Mouse (Mus musculus) limb, embryonic 13.5 days (tissue): ENCODE results near the gene Dlk1. TPM values are rescaled to one million over a fixed set of nuclear protein-coding genes. Genes with fewer than 3 reads are reported as not detected.
A peak's percentile ranks its signal among the peaks of the same experiment; 100 is the strongest.

ENCODE experiments used
- ATAC-seq: fragments of 200-750 bp; cut with Nextera tagmentation; 2 replicates; pipeline ENCODE4 v1.8.0; 2017; ENCODE audit warnings: low read depth, moderate number of reproducible peaks, moderate TSS enrichment; ENCODE audit not compliant: low FRiP score
- H3K27ac ChIP-seq: fragments of 300-500 bp; sonication (generic); 2 replicates; pipeline ENCODE4 v1.5.1; 2015; ENCODE audit warnings: inconsistent platforms, mild to moderate bottlenecking, moderate library complexity
- H3K27me3 ChIP-seq: fragments of 300-500 bp; sonication (generic); 2 replicates; pipeline ENCODE4 v1.6.1; 2015; ENCODE audit warnings: mild to moderate bottlenecking, inconsistent platforms
- H3K36me3 ChIP-seq: fragments of 300-500 bp; sonication (generic); 2 replicates; pipeline ENCODE4 v1.6.1; 2015; ENCODE audit warnings: inconsistent platforms, mild to moderate bottlenecking, moderate library complexity
- H3K4me1 ChIP-seq: fragments of 300-500 bp; sonication (generic); 2 replicates; pipeline ENCODE4 v1.6.1; 2015; ENCODE audit warnings: inconsistent platforms
- H3K4me2 ChIP-seq: fragments of 300-500 bp; sonication (generic); replicated peaks from 2 replicates; pipeline ENCODE4 v1.6.1; 2015; ENCODE audit warnings: inconsistent platforms, mild to moderate bottlenecking, moderate library complexity
- H3K4me3 ChIP-seq: fragments of 300-500 bp; sonication (generic); 2 replicates; pipeline ENCODE4 v1.5.1; 2015; ENCODE audit warnings: moderate library complexity, mild to moderate bottlenecking, inconsistent platforms
- H3K9ac ChIP-seq: fragments of 300-500 bp; sonication (generic); 2 replicates; pipeline ENCODE4 v1.6.1; 2015; ENCODE audit warnings: mild to moderate bottlenecking, inconsistent platforms
- H3K9me3 ChIP-seq: fragments of 300-500 bp; sonication (generic); 2 replicates; pipeline ENCODE4 v1.6.1; 2016; ENCODE audit warnings: inconsistent platforms
- WGBS: fragments of 180-500 bp; shearing (Covaris S2); methylation state at CpG from one replicate; pipeline ENCODE4 v1.1.7; 2015; 5-methylcytosine and 5-hydroxymethylcytosine counted together
- polyA plus RNA-seq: library from polyadenylated mRNA; unstranded; fragments of >200 nt; fragmentation: Nextera tagmentation; extraction: Ambion mirVana; gene quantifications from 2 replicates; pipeline ENCODE4 v1.2.1, GENCODE M21; 2015

Dlk1 gene
- 367 and 395 TPM in 2 replicates for polyA plus RNA-seq

- Histone ChIP-seq H3K9me3 (no peaks in the 10 kb centered on the region), H3K27ac (peak within 1 kb of the TSS; percentile 39; the same call in 1 of the 2 replicates), H3K4me2 (peak within 1 kb of the TSS; percentile 83), H3K4me3 (peak within 1 kb of the TSS; percentile 55), H3K36me3 (no peaks in the 10 kb centered on the region), H3K9ac (peak within 1 kb of the TSS; percentile 76), H3K27me3 (peaks cover 69% of the 10 kb centered on the region), H3K4me1 (peaks cover 59% of the 10 kb centered on the region)
- WGBS = 5% methylated on average over 13 of the region's 13 CpGs
- no peak for ATAC-seq
Observed at GRCm38 (mm10) chr12:109452592-109452991, at the start of gene Dlk1. Gene Dlk1 (plus strand): TSS chr12:109452823.

GRCm38 (mm10) chr12:109402943-109403342 is 49.7 kb upstream of the Dlk1 start:
- Histone ChIP-seq H3K9ac (no peak overlapping the region), H3K9me3 (no peaks in the 10 kb centered on the region; the same call in 1 of the 2 replicates), H3K4me2 (no peak overlapping the region), H3K4me3 (no peak overlapping the region), H3K36me3 (no peaks in the 10 kb centered on the region), H3K27me3 (peaks cover 7% of the 10 kb centered on the region; the same call in 1 of the 2 replicates), H3K4me1 (peaks cover 65% of the 10 kb centered on the region), H3K27ac (peak overlapping the region; percentile 86)
- 49% methylated on average over 5 of the region's 5 CpGs for WGBS
- no peak for ATAC-seq

GRCm38 (mm10) chr12:109403752-109404151 is 48.9 kb upstream of the Dlk1 start:
- Histone ChIP-seq H3K4me3 (no peak overlapping the region), H3K36me3 (no peaks in the 10 kb centered on the region), H3K9ac (no peak overlapping the region), H3K9me3 (no peaks in the 10 kb centered on the region; the same call in 1 of the 2 replicates), H3K4me1 (peaks cover 69% of the 10 kb centered on the region), H3K27me3 (peaks cover 4% of the 10 kb centered on the region; the same call in 1 of the 2 replicates), H3K27ac (no peak overlapping the region), H3K4me2 (no peak overlapping the region)
- WGBS = 48% methylated on average over 9 of the region's 9 CpGs
- no peak for ATAC-seq

DNA sequence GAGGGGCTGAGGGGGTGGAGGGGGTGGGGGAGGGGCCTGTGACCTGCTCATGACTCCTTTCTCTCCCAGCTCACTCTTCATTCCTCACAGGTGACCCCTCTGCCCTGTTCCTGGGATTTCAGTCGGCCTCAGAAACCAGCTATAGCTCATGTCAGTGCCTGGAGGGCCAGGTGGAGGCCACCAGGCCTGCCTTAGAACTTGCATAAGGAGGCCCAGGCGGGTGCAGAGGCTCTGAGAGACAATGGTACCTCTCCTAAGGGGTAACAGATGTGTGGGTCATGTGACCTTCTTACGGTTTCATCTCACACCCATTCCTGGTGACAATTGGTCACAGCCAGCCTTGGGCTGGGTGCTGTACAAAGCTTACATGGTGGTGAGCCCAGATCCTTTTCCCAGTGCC is 46.6 kb upstream of the Dlk1 start:
- Histone ChIP-seq H3K27me3 (no peaks in the 10 kb centered on the region), H3K27ac (no peak overlapping the region), H3K9me3 (no peaks in the 10 kb centered on the region; the same call in 1 of the 2 replicates), H3K36me3 (no peaks in the 10 kb centered on the region), H3K4me2 (no peak overlapping the region), H3K4me3 (no peak overlapping the region), H3K4me1 (peaks cover 69% of the 10 kb centered on the region), H3K9ac (no peak overlapping the region)
- no peak for ATAC-seq
- WGBS = 26% methylated on average over 3 of the region's 3 CpGs

DNA sequence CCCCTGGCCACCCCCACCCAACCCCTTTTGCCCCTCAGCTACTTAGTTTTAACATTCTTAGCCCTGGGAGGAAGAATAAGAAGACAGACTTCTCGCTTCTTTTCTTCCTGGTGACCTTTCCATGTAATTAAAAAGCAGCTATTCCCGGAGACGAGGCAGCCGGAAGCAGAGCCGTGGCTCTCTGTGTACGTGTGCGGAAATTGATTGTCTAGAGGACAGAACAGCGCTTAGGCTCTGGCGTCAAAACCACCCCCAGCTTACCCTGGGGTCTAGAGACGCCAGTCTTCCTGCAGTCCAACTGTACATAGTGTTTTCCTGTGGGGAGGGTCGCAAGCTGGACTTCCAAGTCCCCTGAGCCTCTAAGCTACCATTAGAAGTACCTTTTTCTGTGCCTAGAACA is 41.9 kb upstream of the Dlk1 start:
- Histone ChIP-seq H3K27me3 (no peaks in the 10 kb centered on the region), H3K9me3 (no peaks in the 10 kb centered on the region), H3K36me3 (no peaks in the 10 kb centered on the region), H3K4me2 (no peak overlapping the region), H3K9ac (peak overlapping the region; percentile 48; the same call in 1 of the 2 replicates), H3K4me3 (no peak overlapping the region), H3K27ac (peak overlapping the region; percentile 92), H3K4me1 (peaks cover 74% of the 10 kb centered on the region)
- 28% methylated on average over 11 of the region's 11 CpGs for WGBS
- no peak for ATAC-seq

- H3K9me3 ChIP-seq = no peaks in the 10 kb centered on the region
- WGBS = 45% methylated on average over 9 of the region's 9 CpGs
- H3K27ac ChIP-seq = peak overlapping the region; percentile 92
- peak overlapping the region; percentile 48; the same call in 1 of the 2 replicates for H3K9ac ChIP-seq
- no peaks in the 10 kb centered on the region for H3K27me3 ChIP-seq
- no peak overlapping the region for H3K4me2 ChIP-seq
- H3K4me1 ChIP-seq = peaks cover 75% of the 10 kb centered on the region
- no peak overlapping the region for H3K4me3 ChIP-seq
- no peaks in the 10 kb centered on the region for H3K36me3 ChIP-seq
- ATAC-seq = 0 out of 2 replicates have a peak, but pooled peaks have one; percentile 21
Observed at GRCm38 (mm10) chr12:109411172-109412070, 41.2 kb upstream of the Dlk1 start.

DNA sequence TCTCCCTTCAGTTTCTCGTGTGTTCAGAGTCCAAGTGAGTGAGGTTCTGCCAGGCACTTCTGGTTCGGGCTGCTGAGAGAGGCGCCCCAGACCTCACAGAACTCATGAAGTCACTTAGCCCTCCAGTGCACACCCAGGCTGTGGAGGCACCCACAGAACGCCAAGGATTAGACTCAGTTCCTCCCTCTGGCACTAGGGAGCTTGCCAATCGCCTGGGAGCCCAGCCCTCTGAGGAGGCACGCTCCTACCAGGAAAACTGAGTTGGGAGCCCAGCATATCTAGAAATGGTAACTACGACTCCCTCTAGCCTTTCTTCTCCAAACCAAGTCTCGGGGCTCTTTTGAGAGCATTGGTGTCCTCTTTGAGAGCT is 40.6 kb upstream of the Dlk1 start:
- Histone ChIP-seq H3K9me3 (no peaks in the 10 kb centered on the region), H3K27ac (peak overlapping the region; percentile 92), H3K4me3 (no peak overlapping the region), H3K9ac (no peak overlapping the region), H3K36me3 (no peaks in the 10 kb centered on the region), H3K4me1 (peaks cover 79% of the 10 kb centered on the region), H3K4me2 (no peak overlapping the region), H3K27me3 (no peaks in the 10 kb centered on the region)
- ATAC-seq = no peak
- WGBS = 50% methylated on average over 8 of the region's 8 CpGs

GRCm38 (mm10) chr12:109412675-109413074 is 39.9 kb upstream of the Dlk1 start:
- Histone ChIP-seq H3K36me3 (no peaks in the 10 kb centered on the region), H3K4me1 (peaks cover 79% of the 10 kb centered on the region), H3K27ac (peak overlapping the region; percentile 92), H3K4me2 (peak overlapping the region; percentile 11; the same call in 1 of the 2 replicates), H3K4me3 (no peak overlapping the region), H3K9me3 (no peaks in the 10 kb centered on the region), H3K9ac (peak overlapping the region; percentile 39; the same call in 1 of the 2 replicates), H3K27me3 (no peaks in the 10 kb centered on the region)
- peak; percentile 72 for ATAC-seq
- 13% methylated on average over 5 of the region's 5 CpGs for WGBS

- Histone ChIP-seq H3K9me3 (no peaks in the 10 kb centered on the region), H3K9ac (no peak overlapping the region), H3K4me2 (peak overlapping the region; percentile 11; the same call in 1 of the 2 replicates), H3K27ac (peak overlapping the region; percentile 92), H3K4me3 (no peak overlapping the region), H3K27me3 (no peaks in the 10 kb centered on the region), H3K36me3 (no peaks in the 10 kb centered on the region), H3K4me1 (peaks cover 79% of the 10 kb centered on the region)
- WGBS = 43% methylated on average over 4 of the region's 4 CpGs
- no peak for ATAC-seq
Observed at GRCm38 (mm10) chr12:109413321-109413720, 39.3 kb upstream of the Dlk1 start.

DNA sequence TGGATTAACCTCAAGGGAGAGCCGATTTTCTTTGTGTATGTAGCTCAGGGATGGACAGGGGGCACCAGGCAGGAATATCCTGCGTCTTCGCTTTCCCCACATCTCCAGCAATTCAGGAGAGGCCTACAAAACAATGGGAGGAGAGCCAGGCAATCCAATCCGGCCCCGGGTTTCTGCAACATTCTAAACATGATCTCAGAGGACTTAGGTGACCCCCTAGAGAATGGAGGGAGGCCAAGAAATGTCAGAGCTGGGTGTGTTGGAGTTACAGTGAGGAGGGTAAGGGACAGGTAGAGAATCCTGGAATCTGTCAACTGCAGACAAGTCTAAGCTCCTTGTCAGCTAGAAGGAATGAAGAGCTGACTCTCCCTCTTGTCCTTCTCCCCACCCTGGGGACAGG is 35.9 kb upstream of the Dlk1 start:
- no peaks in the 10 kb centered on the region for H3K36me3 ChIP-seq
- ATAC-seq = no peak
- H3K9me3 ChIP-seq = no peaks in the 10 kb centered on the region
- WGBS = 88% methylated on average over 5 of the region's 5 CpGs
- no peak overlapping the region for H3K4me2 ChIP-seq
- peak overlapping the region; percentile 86 for H3K27ac ChIP-seq
- H3K4me3 ChIP-seq = no peak overlapping the region
- peaks cover 60% of the 10 kb centered on the region for H3K4me1 ChIP-seq
- no peaks in the 10 kb centered on the region for H3K27me3 ChIP-seq
- no peak overlapping the region for H3K9ac ChIP-seq

- 29% methylated on average over 14 of the region's 14 CpGs for WGBS
- no peaks in the 10 kb centered on the region for H3K9me3 ChIP-seq
- ATAC-seq = peak; percentile 84
- H3K27ac ChIP-seq = peak overlapping the region; percentile 86
- H3K4me3 ChIP-seq = no peak overlapping the region
- no peak overlapping the region; the same call in 1 of the 2 replicates for H3K4me2 ChIP-seq
- H3K9ac ChIP-seq = peak overlapping the region; percentile 13; the same call in 1 of the 2 replicates
- no peaks in the 10 kb centered on the region for H3K27me3 ChIP-seq
- H3K4me1 ChIP-seq = peaks cover 51% of the 10 kb centered on the region
- H3K36me3 ChIP-seq = no peaks in the 10 kb centered on the region
Observed at GRCm38 (mm10) chr12:109417476-109418201, 35.0 kb upstream of the Dlk1 start.

GRCm38 (mm10) chr12:109420006-109420405 is 32.6 kb upstream of the Dlk1 start:
- 72% methylated on average over 12 of the region's 12 CpGs for WGBS
- no peak for ATAC-seq
- Histone ChIP-seq H3K27ac (no peak overlapping the region; the same call in 1 of the 2 replicates), H3K4me2 (no peak overlapping the region), H3K4me3 (no peak overlapping the region), H3K4me1 (peaks cover 51% of the 10 kb centered on the region), H3K9me3 (no peaks in the 10 kb centered on the region), H3K36me3 (no peaks in the 10 kb centered on the region), H3K9ac (no peak overlapping the region), H3K27me3 (no peaks in the 10 kb centered on the region)
